Mouse (Mus musculus): ENCODE data around the gene Cttnbp2. TPM values are rescaled to one million over a fixed set of nuclear protein-coding genes. Genes with fewer than 3 reads are reported as not detected.

The Cttnbp2 gene
- 62.3 and 80.4 TPM in 2 replicates for total RNA-seq (2021)
- long read RNA-seq, experiment 1, full-length matches to known transcripts: 9 of 21 reads
- long read RNA-seq, experiment 1, partial matches to known transcripts: 3 of 21 reads
- long read RNA-seq, experiment 1, other reads (novel, unspliced or antisense): 9 of 21 reads
- long read RNA-seq, experiment 2, full-length matches to known transcripts: 15 of 29 reads
- long read RNA-seq, experiment 2, partial matches to known transcripts: 4 of 29 reads
- long read RNA-seq, experiment 2, other reads (novel, unspliced or antisense): 10 of 29 reads

DNA sequence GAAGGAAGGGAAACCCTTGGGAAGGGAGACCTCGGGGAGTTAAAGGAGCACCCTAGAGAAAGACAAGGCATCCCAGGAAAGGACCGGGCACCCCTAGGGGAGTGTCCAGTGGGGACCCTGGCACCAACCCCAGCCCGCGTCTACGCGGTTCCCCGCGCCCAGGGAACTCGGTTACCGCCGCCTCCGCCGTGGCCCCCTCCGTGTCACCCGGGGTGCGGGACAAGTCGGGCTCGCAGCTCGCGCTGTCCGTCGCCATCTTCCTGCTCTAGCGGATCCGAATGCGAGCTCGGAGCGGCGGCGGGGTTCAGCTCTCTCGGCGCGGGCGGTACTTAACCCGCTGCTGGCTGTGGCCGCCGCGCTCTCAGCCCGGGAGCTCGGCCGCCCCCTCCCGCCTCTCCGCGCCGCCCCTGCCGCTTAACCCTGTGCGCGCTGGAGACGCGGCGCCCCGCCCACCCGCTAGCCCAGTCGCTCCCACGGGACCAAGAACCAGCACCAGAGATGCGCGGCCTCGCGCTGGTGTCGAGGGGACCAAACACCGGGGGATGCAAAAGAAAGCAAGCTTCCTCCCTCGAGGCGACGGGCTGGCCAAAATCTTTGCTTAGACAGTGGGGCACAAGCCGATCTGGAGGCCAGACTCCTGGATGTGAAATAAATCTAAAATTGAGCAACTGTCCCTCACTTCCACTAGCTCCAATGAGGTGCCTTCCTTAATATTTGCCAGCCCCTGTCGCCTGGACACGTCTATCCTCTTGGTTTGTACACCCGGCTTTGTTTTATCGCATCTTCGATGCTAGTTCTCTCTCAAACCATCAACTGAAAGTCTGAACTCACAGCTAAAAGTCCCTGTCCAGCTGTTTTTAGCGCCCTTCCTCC lies at the start of gene Cttnbp2:
TSS of gene Cttnbp2 (minus strand) at position 364 of the 873 bp plus-strand sequence.
- peak; percentile 88 for DNase-seq

DNA sequence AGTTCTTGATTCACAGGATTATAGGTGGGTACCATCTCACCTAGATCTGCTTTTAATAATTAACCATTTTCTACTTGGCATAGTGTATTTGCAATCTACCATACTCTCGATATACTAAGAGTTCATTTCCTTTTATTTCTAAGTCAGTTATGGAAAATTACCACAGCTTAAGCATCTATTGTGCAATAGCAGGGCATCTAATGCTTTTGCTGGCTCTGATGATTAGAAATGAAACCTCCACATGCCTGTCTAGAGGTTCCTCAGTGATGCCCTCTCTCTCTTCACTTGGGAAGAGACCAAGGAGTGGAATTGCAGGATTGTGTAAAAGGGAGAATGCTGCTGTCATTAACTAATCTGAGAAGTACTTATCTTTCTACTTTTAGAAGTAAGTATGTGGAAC lies 44.4 kb upstream of the Cttnbp2 start:
- no peak for DNase-seq

DNA sequence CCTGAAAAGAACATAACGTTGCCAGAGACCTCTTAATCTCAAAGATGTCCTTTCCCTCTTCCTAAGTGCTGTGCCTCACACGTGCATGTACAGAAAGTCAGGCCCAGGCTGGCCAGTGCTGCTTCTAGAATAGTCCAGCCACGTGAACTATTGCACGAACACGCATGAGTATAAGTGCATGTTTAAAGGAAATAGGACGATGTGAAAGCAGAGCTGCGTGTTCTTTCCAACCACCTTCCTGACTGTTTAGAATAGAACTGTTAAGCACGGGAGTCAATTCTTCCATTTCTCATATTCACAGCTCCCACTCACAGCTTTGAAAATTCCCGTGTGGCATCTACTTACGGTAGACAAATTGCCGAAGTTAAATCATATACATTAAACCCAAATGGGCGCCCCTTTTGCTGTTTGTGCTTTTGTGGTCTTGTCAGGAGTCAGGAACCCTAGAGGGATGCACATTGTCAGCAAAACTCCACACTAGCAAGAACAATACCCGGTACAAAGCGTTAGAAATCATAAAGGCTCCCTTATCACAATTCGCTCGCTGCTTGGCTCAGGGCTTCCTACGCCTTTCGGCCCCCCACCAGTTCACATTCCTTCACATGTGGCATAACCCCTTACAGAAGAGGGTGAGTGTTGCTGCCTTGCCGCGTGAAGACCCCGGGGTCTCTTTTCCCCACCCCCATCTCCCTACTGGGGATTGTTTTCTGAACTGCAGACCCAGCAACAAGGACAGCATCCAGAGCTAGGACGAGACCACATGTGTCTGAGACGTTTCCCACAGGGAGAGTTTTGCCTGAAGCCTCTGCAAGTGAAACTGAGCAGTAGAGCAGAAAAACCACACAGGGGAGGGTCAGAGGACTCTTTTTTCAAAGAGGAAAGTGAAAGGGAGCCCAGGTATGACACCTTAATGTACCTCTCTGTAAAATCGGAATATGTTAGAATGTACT lies 33.1 kb upstream of the Cttnbp2 start:
- DNase-seq: no peak

DNA sequence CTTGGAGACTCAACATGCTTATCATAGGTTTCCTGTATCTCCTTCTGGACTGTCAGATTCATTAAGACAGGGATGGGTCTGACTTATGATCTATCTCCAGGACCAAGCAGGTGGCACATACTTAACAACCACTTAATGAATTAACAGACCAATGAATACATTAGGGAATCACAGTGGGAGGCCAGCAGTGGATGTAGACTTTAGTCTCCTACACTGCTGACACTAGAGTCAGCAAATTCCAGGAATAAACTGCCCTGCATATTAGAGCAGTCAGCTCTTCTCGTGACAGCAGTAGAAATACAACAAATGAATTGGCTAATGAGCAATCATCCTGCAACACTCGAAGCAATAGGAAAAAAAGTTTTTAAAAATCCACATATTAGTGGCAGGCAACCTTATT lies 29.2 kb upstream of the Cttnbp2 start:
- DNase-seq: no peak

DNA sequence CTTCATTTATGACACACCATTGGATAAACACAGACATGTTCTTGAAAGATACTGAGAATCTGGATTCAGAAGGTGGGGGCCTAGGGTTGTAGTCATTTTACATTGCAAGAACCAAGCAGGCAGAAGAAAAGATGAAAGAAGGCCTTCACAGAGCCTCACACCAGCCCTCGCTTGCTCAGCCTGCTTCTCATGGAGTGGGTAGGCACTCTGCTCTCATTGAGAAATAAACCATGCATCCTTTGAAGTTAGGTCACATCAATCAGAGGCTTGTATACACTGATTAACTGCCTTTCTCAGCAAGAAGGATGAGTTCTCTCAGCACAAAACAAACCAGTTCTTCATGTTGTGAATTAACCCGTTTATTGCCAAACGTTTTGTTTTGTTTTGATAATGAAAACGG lies 25.8 kb upstream of the Cttnbp2 start:
- no peak for DNase-seq

DNA sequence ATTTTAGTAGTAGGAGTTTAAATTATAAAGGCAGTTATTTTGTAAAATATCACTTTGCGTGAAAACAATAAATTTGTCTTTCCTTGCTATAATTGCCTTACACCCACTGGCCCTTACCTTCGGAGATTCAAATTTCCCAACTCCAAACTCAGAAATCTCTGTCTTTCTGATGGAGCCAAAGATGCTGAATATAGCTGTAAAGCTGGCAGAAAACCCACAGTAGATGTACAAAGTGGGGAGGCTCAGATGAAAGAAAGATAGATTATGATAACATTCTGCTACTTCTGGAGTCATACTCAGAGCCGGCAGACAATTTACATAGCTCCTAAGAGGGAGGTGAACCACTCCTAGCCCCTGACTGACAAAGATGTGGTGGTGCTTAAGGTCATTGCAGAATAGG lies 15.8 kb upstream of the Cttnbp2 start:
- DNase-seq: no peak

DNA sequence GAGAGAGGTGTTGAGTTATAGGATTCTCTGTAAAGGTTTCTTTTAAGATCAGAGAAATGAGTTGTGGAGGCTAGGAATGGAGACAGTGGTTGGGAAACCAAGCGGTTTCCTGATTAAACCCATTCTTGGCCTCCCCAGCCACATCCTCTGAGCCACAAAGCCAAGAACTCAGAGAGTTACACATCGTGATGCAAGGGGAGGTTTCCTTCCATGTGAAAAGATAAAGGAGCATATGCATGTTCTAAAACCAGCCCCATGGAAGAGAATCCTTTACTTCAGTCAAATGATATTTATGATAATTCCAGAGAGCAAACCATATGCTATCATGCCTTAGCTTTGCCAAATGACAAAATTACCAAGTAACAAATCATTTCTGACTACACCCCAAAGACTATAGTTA lies 3.0 kb upstream of the Cttnbp2 start:
- no peak for DNase-seq

DNA sequence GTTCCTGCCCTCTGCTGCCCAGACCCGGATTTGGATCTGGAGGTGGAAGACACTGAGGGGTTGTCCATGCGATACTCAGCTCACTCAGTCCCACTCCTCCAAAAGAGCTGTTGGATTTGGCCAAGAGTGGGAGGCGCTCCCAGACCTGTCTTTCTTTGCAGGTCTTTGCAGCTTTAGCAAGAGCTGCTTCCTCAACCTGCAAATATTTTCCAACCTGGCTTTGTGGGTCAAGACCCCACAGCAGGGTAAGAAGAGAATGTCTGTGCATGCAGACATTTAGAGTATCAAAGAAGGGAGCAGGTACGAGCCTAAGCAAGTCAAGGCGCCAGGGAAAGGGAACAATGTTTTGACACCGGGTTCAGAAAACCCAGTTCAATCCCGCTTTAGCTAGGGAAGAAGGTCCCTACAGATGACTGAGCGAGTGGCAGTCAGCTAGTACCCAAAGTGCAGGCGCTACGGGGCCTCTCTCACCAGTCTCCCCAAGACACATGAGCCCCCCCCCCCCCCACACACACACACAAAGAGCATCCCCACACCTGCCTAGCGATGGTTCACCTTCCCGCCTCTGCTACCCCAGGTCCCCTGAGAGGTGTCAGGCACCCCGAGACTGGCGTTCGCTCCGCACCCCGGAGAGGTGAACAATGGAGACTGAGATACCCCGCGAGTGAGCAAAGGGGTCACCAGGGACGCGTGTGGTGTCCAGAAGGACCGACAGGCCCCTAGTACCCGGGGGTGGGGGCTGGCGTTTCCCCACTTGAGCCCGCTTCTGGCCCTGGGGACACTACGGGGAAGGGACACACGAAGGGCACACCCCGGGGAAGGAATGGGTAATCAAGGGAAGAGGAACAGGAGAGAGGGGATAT lies 801 bp downstream of the Cttnbp2 start:
- peak; percentile 48 for DNase-seq

DNA sequence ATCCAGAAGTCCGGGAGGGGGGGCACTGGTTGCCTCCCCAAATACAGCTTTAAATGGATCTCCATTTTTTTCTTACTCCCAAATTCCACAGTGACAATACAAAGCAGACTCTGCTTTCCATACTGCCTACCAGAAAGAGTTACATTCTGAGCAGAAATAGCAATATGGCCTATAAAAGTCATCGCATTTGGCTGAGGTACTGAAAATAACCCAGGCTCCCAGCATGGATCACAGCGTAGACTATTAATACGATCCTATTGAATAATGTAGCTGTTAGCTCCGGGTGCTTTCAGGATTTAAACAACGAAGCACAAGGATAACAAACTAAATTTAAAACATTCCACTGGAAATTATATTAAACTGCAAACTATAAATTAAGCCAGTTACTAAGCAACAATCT lies 2.8 kb downstream of the Cttnbp2 start:
- DNase-seq: no peak

DNA sequence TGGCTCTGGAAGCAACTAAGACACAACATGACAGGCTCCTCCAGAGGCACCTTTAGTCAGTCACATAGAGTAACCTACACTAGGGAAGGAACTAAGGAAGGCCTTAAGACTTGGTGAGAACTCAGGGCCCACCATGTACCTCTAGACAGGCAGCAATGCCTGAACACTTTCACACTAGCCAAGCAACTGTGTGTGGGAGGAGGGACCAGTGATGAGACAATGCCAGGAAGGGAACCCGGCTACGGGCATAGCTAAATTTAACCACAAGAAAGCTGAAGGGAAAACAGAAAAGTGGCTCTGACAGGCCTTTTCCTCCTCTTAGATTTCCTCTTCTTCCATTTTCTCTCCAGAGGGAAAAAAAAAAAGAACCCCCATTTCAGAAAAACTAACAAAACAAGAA lies 6.6 kb downstream of the Cttnbp2 start:
- no peak for DNase-seq

DNA sequence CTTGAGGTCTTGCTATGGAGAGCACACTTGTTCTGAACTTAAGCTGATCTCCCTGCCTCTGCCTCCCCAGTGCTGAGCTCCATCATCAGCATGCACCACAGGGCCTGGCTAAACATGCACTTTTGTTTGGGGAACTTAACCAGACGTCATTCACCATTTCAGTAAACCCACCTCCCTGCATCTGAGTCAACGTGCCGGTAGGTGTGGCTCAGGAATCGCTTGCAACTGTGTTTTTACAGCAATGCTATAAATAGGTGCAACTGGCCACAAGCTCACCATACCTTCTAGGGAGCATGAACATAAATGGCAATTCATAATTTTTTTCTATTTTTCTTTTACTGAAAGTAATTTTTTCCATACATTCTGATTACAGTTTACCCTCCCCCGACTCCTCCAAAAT lies 14.8 kb downstream of the Cttnbp2 start:
- DNase-seq: no peak

DNA sequence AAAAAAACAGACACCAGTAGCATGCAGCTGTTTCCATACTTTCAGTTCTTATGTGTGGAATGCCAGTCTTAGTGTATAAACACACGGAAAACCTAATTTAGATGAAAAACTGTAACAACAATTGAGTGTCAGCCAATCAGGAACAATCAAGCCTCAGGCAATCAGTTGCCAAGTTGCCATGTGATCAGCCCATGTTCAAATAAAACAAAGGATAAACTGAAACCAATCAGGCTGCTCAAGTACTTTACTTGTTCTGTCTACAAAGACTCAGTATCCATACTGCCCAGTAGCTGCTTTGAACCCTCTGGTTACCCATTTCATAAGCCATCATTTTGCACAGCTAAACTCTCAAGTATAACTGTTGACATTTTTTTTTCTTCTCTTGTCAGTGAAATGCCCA lies 21.7 kb downstream of the Cttnbp2 start:
- DNase-seq: no peak

DNA sequence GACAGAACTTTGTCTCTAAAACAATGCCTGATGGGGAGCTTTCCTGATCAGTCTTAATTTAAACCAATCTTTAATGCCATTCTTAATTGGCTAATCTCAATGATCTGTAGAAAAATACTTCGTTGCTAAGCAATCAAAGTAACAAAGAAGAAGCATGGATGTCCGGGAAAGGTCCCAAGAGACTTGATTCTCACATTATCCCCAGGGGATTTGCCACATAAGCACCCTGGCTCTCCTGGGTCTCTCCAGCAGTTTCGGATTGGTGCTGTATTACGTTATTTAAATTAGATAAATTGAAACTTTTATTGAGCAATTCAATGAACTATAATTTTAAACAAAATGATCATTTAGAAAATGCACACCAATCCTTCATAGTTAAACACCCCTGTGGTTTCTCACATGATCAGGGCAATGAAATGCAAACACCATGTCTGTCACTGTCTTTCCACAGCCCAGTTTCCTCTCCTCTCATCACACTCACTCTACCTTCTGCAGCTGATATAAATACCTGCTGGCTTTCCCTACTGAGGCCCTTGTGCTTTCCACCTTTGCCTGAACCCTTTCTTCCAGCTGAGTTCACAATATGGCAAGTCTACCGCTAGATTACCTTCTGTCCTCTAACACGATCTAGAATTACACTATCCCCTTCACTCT lies 22.3 kb downstream of the Cttnbp2 start:
- no peak for DNase-seq

DNA sequence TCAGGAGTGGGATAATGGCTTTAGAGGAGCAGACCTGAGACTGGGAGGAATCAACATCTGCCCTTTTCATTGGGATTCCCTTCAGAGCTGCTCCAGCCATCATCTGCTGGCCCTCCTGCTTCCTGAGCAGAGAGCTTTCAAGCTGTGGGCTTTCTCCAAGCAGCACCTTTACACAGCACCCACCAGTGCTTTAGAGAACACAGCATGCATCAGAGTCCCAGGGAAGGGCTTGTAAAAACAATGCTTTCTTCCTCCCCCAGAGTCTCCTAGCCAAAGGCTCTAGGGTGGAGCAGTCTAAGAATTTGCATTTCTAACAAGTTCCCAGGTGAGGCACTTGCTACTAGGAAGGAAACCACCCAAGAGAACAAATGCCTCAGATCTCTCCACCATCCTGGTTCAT lies 29.6 kb downstream of the Cttnbp2 start:
- DNase-seq: no peak

DNA sequence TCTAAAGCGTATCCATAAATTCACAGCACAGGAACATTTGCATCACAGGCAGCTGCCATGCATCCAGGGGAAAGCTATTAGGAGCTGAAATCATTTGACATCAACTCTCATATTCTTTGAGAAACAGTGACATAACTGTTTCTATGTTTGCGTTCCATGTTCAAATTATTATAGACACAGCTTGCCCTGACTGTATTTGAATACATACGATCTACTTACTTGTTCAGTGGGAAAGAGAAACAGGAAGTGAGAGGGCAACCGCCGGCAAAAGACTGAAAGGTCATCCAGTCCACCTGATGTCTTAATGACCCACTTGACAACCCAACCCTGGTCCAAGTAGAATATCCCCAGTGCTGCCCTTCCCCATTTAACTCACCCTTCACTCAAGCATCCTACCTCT lies 30.6 kb downstream of the Cttnbp2 start:
- DNase-seq: no peak

DNA sequence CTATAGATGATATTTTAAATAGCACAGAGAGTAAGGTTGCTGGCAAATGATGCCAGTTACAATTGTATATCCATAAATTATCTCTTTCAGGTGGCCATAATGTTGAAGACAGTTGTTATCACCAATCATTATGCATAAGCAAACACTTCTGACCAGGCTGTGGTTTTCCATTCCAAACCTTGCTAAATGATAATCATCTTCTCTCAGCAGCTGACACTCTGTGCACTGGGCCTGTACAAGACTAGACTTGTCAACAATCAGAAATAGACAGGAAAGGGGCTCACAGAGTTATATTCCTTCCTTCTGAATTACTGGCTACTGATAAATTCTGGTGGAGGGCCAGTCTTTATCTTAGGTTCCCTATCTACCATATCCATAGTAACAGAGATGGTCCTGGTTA lies 32.1 kb downstream of the Cttnbp2 start:
- no peak for DNase-seq

DNA sequence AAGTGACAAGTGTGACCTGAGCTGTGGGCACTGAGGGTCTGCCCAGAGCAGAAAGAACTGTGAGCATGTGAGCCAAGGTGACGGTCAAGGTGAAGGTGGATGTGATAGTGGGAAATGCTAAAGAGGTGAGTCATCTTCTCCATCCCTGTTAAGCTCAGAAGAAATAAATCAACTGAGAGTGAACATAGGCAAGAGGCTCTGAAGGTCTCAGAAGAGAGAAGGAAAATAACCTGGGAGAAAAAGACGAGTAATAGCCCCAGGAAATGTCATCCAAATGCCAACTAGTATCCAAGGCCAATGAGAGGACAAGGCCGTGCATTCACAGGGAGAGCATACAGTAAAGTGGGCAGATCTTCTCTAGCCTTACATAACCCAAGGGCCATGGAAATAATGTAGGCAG lies 32.9 kb downstream of the Cttnbp2 start:
- peak; percentile 53 for DNase-seq

DNA sequence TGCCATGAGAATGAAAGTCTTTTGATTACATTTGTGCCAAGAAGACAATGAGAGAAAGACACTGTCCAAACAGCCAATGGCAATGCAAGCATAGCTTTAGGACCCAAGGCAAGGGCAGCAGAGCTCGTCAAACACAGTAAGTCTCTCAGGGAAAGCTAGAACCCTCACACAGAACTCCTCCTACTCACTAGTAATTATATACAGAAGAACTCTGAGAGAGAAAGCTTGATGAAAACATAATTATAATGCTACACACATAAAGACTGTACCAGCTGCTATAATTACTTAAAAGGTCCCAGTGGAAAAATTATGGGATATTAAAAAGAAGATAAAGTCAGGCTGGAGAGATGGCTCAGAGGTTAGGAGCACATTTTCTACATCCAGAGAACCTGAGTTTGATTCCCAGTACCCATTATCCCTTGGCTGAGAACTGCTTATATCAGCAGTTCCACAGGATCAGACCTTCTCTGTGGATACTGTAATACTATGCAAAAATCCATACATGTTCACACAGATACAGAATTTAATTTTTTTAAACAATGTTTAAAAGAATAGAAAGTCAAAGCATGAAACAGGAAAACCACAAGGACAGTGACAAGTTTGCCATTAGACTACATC lies 37.2 kb downstream of the Cttnbp2 start:
- no peak for DNase-seq

DNA sequence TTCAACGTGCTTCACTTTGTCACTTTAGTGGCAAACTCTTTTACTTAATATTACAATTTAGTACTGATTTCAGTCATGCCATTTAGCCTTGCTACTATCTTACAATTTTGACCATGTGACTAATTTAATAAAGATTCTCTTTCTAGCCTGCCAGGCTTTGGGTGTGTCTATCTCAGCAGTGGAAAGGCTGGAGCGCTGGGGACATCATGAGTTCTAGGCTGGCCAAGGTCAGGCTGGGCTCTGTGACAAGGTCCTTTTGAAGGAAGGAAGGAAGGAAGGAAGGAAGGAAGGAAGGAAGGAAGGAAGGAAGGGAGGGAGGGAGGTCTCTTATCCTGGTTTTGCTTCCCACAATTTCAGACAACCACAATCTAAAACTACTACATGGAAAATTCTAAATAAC lies 39.7 kb downstream of the Cttnbp2 start:
- DNase-seq: peak; percentile 28

DNA sequence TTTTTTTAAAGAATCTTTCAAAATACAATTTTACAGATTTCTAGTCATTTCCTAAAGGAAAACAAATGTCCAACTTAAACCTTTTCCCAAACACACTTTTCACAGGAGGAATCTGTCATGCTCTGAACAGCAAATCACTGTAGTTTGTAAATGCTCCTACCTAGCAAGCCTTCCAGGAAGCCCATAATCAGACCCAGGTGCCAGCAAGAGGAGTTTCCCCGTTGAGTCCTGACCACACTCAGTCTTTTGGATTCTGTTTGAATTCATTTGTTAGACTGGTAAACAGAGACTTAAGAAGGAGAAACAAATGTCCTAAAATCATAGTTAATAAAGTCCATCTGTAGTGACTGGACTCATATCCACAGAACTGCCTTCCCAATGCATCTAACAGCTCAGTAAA lies 40.1 kb downstream of the Cttnbp2 start:
- DNase-seq: no peak

DNA sequence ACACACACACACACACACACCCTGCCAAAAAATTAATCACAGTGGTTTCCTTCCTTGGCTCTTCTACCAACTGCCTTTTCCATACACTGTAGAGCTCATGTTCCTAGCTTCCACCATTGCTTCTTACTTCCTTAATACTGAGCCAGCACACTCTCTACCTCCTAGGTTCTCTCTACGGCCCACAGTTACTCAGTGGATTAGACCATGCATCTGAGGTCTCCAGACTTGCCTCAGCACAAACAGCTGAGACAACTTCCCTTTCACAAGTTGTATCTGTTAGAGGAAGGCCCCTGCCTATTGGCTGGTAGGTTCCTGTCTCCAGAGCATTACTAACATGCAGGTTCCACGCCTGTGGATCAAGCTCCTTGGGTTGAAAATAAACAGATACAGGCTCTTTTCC lies 45.4 kb downstream of the Cttnbp2 start:
- DNase-seq: no peak

Data from adrenal gland, postnatal 14 days (tissue).